Comparison of ENCODE assay signal across 19 mouse cellular contexts in genomic region chr8:61734164-61734563, GRCm38 (mm10).
A peak's percentile ranks its signal among the peaks of the same experiment; 100 is the strongest.
DNase-seq lines count a peak whose midpoint lies in the region; ATAC-seq and TF ChIP-seq lines count a peak whose summit lies in the region.
"Had no signal": no experiment of that assay in that cellular context is flagged by ENCODE, and none has a peak within 500 bp of the region (broad histone marks: within the 10 kb centered on the region; RNA-seq: fewer than 3 reads in every experiment).

No protein-coding gene starts in this region.

- H3K4me3 ChIP-seq in heart, embryonic 12.5 days = no peak overlapping the region
- no peak overlapping the region for H3K4me3 ChIP-seq in heart, embryonic 15.5 days
- no peak overlapping the region for H3K4me3 ChIP-seq in heart, postnatal 0 days (ENCODE audit: low read depth, low read length)
- H3K4me3 ChIP-seq: embryonic facial prominence, embryonic 10.5 days; embryonic facial prominence, embryonic 12.5 days; forebrain, embryonic 13.5 days; forebrain, embryonic 15.5 days had no signal

- TF ChIP-seq EP300 in heart, postnatal 0 days (IDR thresholded peaks at IDR 0.05; ENCODE audit: low read depth) = no peak

- no peak for TF ChIP-seq CTCF in heart, postnatal 0 days (IDR thresholded peaks at IDR 0.05; ENCODE audit: low read depth)

- H3K4me1 ChIP-seq in heart, embryonic 12.5 days (replicated peaks) = peaks cover 31% of the 10 kb centered on the region
- peaks cover 28% of the 10 kb centered on the region for H3K4me1 ChIP-seq in heart, embryonic 15.5 days (replicated peaks)
- peaks cover 16% of the 10 kb centered on the region for H3K4me1 ChIP-seq in heart, postnatal 0 days (ENCODE audit: control insufficient read depth, insufficient read depth)
- H3K4me1 ChIP-seq: forebrain, embryonic 15.5 days had no signal

- peaks cover 18% of the 10 kb centered on the region for H3K36me3 ChIP-seq in heart, embryonic 12.5 days
- no peaks in the 10 kb centered on the region for H3K36me3 ChIP-seq in heart, embryonic 15.5 days
- H3K36me3 ChIP-seq in heart, postnatal 0 days (replicated peaks; ENCODE audit: control insufficient read depth, insufficient read depth, low read length) = no peaks in the 10 kb centered on the region
- H3K36me3 ChIP-seq: forebrain, embryonic 15.5 days had no signal

- H3K9me3 ChIP-seq in heart, embryonic 12.5 days (replicated peaks) = no peaks in the 10 kb centered on the region
- H3K9me3 ChIP-seq in heart, embryonic 15.5 days (replicated peaks) = no peaks in the 10 kb centered on the region
- H3K9me3 ChIP-seq in heart, postnatal 0 days (replicated peaks; ENCODE audit: control insufficient read depth, low read length) = no peaks in the 10 kb centered on the region
- H3K9me3 ChIP-seq: embryonic facial prominence, embryonic 10.5 days; embryonic facial prominence, embryonic 12.5 days; forebrain, embryonic 13.5 days; forebrain, embryonic 15.5 days had no signal

- no peaks in the 10 kb centered on the region for H3K27me3 ChIP-seq in heart, embryonic 12.5 days (replicated peaks)
- H3K27me3 ChIP-seq in heart, embryonic 15.5 days = no peaks in the 10 kb centered on the region
- H3K27me3 ChIP-seq in heart, postnatal 0 days (ENCODE audit: control insufficient read depth, insufficient read depth, low read length) = no peaks in the 10 kb centered on the region
- H3K27me3 ChIP-seq: embryonic facial prominence, embryonic 12.5 days; forebrain, embryonic 13.5 days; forebrain, embryonic 15.5 days had no signal

- no peak for DNase-seq in heart, adult 8-10 months (ENCODE audit: low spot score)
- DNase-seq in heart, adult 9 months (ENCODE audit: low spot score in 2 of 2) = no peak
- no peak for DNase-seq in heart, postnatal 0 days (ENCODE audit: low spot score)
- DNase-seq in heart, adult 18-20 months = no peak
- DNase-seq in adipocyte (ENCODE audit: low spot score) = no peak
- DNase-seq: adrenal gland, adult 8-10 months; adrenal gland, postnatal 14 days; adrenal gland, postnatal 36 days; cerebellum, adult 11-12 months; cerebellum, adult 2 months; cerebellum, adult 9-10 months; cerebellum, postnatal 10 days; cerebellum, postnatal 25 days had no signal

- ATAC-seq in heart, embryonic 12.5 days (ENCODE audit: insufficient number of reproducible peaks, low FRiP score) = no peak
- 0 out of 2 replicates have a peak, but pooled peaks have one; percentile 31 for ATAC-seq in heart, embryonic 15.5 days (replicated peaks; ENCODE audit: insufficient number of reproducible peaks, insufficient read depth, low FRiP score, low read depth)
- no peak for ATAC-seq in heart, postnatal 0 days (ENCODE audit: insufficient read depth, low read depth)
- ATAC-seq: forebrain, embryonic 13.5 days; forebrain, embryonic 15.5 days had no signal

- no peak overlapping the region for H3K9ac ChIP-seq in heart, embryonic 12.5 days
- H3K9ac ChIP-seq in heart, embryonic 15.5 days = no peak overlapping the region
- no peak overlapping the region for H3K9ac ChIP-seq in heart, postnatal 0 days (replicated peaks; ENCODE audit: low read depth, low read length)
- H3K9ac ChIP-seq: embryonic facial prominence, embryonic 12.5 days; forebrain, embryonic 13.5 days; forebrain, embryonic 15.5 days had no signal

- H3K27ac ChIP-seq in heart, embryonic 12.5 days (ENCODE audit: poor library complexity, severe bottlenecking) = peak overlapping the region; percentile 1; the same call in 1 of the 2 replicates
- peak overlapping the region; percentile 48 for H3K27ac ChIP-seq in heart, embryonic 15.5 days
- H3K27ac ChIP-seq in heart, postnatal 0 days (ENCODE audit: low read depth) = peak overlapping the region; percentile 23; the same call in 1 of the 2 replicates
- H3K27ac ChIP-seq: embryonic facial prominence, embryonic 10.5 days; embryonic facial prominence, embryonic 12.5 days; forebrain, embryonic 13.5 days; forebrain, embryonic 15.5 days had no signal

- H3K4me2 ChIP-seq in heart, embryonic 12.5 days = no peak overlapping the region
- H3K4me2 ChIP-seq in heart, embryonic 15.5 days = no peak overlapping the region
- no peak overlapping the region for H3K4me2 ChIP-seq in heart, postnatal 0 days (ENCODE audit: low read depth, low read length)
- H3K4me2 ChIP-seq: embryonic facial prominence, embryonic 12.5 days; forebrain, embryonic 13.5 days; forebrain, embryonic 15.5 days had no signal

- 71% methylated on average over 8 of the region's 8 CpGs for WGBS in heart, embryonic 12.5 days
- 63% methylated on average over 8 of the region's 8 CpGs for WGBS in heart, embryonic 15.5 days
- 59% methylated on average over 8 of the region's 8 CpGs for WGBS in heart, postnatal 0 days
